Mouse (Mus musculus) thymus, adult 2 months (tissue): Measurements from ENCODE around the gene Wbp1l.

ENCODE experiments used
- CTCF ChIP-seq: fragments of 200-500 bp; IDR thresholded peaks from 2 replicates; pipeline ENCODE4 v1.5.1; 2012; ENCODE audit warnings: mild to moderate bottlenecking, control low read depth, low read length, moderate library complexity, borderline replicate concordance; ENCODE audit not compliant: control insufficient read depth, poor library complexity, insufficient read depth; ENCODE audit errors: extremely low read depth
- POLR2A ChIP-seq: fragments of 200-500 bp; IDR thresholded peaks from 2 replicates; pipeline ENCODE4 v1.6.1; 2012; ENCODE audit warnings: mild to moderate bottlenecking, low read length, control low read depth, moderate library complexity; ENCODE audit not compliant: control insufficient read depth, poor library complexity, insufficient read depth; ENCODE audit errors: extremely low read depth

- TF ChIP-seq CTCF = no peak
- TF ChIP-seq POLR2A = no peak
Observed at GRCm38 (mm10) chr19:46607424-46607823, 8.5 kb downstream of the Wbp1l start.
